Mouse (Mus musculus) embryonic fibroblast, embryonic 13.5 days (primary cell): ENCODE measurements around the gene Cnst.

ENCODE experiments used
- CTCF ChIP-seq: IDR thresholded peaks from 2 replicates; pipeline ENCODE4 v1.5.1; 2011; ENCODE audit warnings: mild to moderate bottlenecking, control low read depth, low read length, moderate library complexity, borderline replicate concordance; ENCODE audit not compliant: insufficient read depth
- POLR2A ChIP-seq: IDR thresholded peaks from 2 replicates; pipeline ENCODE4 v1.6.1; 2011; ENCODE audit warnings: low read depth, mild to moderate bottlenecking, control low read depth, low read length, moderate library complexity

GRCm38 (mm10) chr1:179559446-179560194 lies 13.4 kb downstream of the Cnst start:
- TF ChIP-seq POLR2A (no peak), CTCF (no peak)
